Mouse (Mus musculus) spleen, postnatal 36 days (tissue): ENCODE measurements at regions not wholly inside any gene's neighbourhood (a gene's known extent, or its start where the extent isn't known, plus 50 kb on each side); places are given as distances from the start of the nearest gene placed in this dataset.
A peak's percentile ranks its signal among the peaks of the same experiment; 100 is the strongest.

Source experiments
- DNase-seq, 2 experiments: peaks; one replicate each; pipeline ENCODE4 v3.0.0; 2022; ENCODE audit warnings: low spot score in 2 of 2, mixed read lengths in 1 of 2

DNA sequence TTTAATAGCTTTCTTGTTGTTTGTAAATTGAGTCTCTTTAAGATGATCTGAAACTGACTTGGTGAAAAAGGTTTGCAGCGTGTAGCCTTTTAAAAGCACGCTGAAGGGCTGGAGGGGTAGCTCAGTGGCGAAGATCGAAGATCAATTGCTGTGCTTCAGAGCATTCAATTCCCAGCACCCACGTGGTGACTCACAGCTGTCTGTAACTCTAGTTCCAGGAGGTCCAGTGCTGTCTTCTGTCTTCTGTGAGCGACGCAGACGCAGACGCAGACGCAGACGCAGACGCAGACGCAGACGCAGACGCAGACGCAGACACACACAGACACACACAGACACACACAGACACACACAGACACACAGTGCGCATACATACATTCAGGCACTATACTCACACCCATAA lies 99.1 kb upstream of the Map4k3 start:
- DNase-seq = no peak

- no peak for DNase-seq
These were observed 97.9 kb upstream of the Map4k3 start for GRCm38 (mm10) chr17:80825971-80826730.

DNA sequence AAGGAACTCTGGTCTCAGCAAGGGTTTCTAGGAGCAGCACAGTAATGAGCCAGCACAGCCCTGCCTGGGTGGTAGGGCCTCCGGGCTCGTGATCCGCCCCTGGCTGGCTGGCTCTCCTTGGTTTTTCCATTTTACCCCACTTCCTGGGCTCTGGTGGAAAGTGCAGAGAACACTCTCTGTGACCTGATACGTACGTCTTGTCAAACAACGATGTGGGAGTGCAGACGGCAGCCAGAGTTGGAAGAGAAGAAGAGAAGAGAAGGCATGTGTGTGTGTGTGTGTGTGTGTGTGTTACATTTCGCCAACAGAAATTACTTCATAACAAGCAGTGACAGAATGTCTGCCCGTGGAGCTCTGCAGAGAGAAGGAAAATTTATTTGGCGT lies 97.2 kb upstream of the Map4k3 start:
- no peak for DNase-seq

- DNase-seq = no peak
These were observed 96.7 kb upstream of the Map4k3 start for GRCm38 (mm10) chr17:80824826-80825517.

DNA sequence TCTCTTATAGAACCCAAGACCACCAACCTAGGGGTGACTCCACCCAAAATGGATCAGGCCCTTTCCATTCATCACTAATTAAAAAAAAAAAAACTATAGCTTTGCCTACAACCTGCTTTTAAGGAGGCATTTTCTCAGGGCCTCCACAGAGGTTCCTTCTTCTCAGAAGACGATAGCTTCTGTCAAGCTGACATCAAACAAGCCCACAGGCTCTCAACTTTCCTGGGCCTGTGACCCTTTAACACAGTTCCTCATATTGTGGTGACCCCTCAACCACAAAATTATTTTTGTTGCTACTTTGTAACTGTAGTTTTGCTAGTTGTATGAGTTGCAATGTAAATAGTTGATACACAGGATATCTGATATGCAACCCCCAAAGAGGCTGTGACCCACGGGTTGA lies 96.0 kb upstream of the Map4k3 start:
- DNase-seq = no peak

DNA sequence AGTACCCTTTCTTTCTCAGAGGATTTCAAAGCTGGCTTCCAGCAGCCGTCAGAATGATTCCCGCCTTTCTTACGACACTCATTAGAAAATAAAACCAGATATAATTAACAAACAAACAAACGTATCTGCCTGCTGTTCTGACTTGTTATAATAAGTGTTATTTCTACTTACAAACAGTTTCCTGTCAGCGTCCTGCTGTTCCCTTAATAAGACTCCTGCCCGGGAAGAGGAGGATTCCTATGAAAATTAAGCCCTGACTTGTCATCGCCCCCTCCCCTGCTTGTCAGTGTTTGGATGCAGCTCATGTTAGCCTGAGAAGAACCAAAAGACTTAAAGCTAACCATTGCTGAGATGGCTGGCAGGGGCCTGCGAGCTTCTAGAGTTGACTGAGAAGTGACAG lies 92.6 kb upstream of the Map4k3 start:
- DNase-seq = no peak

DNA sequence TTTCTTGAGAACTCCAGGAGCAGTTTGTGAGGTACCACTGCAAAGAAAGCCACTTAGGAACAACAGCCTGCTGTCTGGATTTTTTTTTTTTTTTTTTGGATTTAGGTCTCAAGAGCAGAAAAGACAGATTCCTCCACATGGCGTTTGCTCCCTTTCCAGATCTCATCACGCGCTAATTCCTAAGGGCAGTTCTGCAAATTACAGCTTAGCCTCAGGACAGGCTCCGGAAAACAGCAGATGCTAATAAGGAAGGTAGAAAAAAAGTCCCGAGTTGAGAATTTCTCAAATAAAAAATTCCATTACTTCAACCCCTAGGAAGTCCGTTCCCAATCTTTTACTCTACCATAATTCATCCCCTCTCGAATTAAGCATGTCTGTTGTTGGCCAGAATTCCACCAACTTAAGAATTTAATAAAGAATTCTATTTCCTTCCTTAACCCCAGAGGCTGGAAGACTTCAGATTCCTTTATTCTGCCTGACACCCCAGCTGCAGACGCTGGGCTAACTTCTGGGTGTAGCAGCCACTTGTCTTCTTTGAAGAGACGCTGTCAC lies 90.3 kb upstream of the Map4k3 start:
- no peak for DNase-seq

DNA sequence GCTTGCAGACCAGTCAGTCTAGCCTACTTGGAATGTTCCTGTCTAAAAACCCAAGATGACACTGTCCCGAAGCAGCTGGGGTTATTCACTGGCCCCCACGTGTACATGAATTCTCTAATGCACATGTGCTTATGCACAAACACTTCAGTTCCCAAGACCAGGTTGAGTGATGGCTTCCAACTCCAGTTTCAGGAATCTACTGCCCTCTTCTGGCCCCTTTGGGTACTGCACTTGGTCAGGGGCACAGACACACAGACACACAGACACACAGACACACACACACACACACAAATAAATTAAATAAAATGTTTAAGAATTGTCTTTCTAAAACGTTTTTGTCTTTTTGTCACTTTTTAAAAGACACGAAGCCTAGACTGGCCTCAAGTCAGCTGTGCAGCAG lies 87.5 kb upstream of the Map4k3 start:
- no peak for DNase-seq

- no peak for DNase-seq
These were observed 84.9 kb upstream of the Map4k3 start for GRCm38 (mm10) chr17:80813194-80813593.

DNA sequence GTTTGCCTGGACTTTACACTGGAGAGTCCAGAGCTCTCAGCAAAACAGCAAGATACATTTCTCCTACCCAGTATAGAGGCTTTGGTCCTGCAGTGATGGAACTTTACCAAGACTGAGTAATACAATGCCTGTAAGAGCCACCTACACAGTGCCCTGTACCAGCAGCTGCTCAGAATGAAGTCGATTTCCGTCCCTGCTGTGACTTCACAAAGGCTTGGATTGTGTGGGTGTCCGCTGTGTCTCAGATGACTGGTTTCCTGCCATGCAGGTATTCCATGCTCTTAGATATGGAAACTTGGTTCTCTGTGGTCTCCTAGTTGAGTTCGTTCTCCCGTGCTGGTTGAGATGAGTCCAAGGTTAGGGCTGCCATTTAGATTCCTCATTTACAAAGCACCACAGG lies 81.0 kb upstream of the Map4k3 start:
- DNase-seq = no peak

DNA sequence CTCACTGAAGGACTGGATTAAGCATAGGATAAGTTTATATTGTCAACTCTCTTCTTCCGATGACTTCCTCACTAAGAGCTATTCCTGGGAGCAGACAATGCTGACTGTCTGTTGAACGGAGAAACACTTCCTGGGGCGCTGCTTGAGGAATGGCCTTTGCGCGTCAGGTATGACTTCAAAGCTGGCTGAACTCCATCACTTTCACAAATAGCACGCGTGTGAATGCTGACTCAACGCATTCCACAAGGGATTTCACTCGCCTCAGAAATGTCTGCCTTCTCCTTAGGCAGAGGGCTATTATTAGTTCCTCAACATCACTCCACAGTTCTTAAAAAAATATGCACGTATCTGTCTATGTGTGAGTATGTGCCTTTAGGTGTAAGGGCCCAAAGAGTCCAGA lies 79.8 kb upstream of the Map4k3 start:
- DNase-seq = no peak

DNA sequence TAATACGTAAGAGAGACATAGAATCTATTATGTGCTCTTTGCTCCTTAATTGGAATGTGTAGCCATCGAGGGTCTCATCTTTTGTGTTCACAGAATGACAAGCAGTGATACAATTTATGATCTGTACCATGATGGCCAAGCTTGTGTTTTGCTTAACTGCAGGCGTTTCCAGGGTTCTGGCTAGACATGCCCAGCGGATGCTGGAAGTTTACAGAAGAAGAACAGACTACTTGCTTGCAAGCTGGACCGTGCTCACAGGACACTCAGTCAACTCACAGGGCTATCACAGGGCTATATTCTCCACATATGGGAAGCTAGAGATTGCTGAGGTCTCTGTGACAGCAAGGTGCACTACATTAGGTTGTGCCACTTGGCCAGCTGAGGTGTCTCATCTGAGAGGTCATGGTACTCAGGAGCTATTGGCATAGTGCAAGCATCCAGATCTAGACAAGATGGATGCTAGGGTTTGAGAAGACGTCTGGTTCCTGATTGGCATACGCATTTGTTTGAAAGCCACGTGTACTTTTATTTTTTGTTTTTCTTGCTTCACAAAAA lies 75.2 kb upstream of the Map4k3 start:
- DNase-seq = no peak

DNA sequence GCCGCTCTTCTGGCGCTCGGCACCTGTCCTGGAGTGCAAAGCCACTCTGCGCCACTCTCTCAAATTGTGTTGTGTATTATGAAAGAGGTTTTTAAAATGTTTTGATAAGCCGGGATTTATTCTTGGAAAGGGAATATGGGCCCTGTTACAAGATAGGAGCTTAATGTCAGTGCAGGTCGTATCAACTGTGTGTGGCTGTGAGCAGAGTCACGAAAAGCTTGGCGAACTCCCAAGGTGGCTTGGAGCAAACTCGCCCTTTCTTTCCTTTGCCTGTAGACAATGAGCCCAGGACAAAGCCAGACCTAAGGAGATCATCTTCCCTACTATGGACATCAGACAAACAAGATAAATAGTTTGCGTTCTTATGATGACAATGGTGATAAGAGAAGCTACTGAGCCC lies 74.3 kb upstream of the Map4k3 start:
- DNase-seq = no peak

DNA sequence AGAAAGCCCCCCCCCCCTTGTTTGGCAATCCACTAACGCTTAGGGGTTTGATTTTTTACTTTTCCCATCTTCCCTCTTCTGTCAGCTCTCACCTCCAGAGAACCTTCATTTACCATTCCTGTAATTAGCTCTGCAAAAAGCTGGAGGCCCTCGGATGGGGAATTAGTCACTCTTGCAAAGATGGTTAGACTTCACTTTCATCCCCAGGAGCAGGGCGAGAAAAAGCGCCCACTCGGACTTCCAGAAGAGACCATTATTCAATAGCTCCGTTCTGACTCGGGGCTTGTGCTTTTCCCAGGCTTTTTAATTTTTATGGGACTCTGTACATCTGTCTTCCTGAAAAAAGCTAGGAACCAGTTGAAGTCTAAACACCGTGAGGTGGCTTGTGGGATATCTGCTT lies 73.7 kb upstream of the Map4k3 start:
- no peak for DNase-seq

- peak in 1 of 2 experiments; percentile 6 for DNase-seq
These were observed 73.2 kb upstream of the Map4k3 start for GRCm38 (mm10) chr17:80801451-80801983.

- no peak for DNase-seq
These were observed 72.6 kb upstream of the Map4k3 start for GRCm38 (mm10) chr17:80800877-80801276.

- DNase-seq = peak in 1 of 2 experiments; percentile 10
These were observed 72.2 kb upstream of the Map4k3 start for GRCm38 (mm10) chr17:80800454-80800853.

- DNase-seq = no peak
These were observed 70.8 kb upstream of the Map4k3 start for GRCm38 (mm10) chr17:80799061-80799460.

DNA sequence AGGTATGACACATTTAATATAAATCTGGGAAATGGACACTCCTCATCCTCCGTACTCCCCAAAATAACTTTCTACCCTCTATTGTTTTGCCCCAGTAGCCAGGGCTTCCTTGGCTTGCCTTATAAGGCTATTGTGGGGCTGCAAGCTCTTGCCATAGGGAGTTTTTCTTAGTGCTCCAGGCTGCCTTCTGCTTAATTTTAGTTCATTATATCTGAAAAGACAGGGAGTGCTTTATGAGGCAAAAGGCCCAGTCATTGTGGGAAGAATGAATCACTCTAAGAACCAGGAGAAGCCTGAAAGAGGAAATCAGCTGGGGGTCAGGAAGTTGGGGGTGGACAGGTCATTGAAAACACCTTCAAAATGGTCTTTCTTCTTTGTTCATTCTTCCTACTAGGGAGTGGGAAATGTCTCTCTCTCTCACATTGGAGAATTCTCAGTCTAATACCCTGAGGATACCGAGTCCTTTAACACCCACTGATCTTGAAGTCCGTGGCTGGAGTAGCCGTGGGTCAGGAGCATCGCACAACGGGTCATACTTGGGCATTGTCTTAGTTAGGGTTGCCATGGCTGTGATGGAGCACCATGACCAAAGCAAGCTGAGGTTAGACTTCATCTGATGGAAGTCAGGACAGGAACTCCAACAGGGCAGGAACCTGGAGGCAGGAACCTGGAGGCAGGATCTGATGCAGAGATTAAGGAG lies 70.1 kb upstream of the Map4k3 start:
- no peak for DNase-seq

DNA sequence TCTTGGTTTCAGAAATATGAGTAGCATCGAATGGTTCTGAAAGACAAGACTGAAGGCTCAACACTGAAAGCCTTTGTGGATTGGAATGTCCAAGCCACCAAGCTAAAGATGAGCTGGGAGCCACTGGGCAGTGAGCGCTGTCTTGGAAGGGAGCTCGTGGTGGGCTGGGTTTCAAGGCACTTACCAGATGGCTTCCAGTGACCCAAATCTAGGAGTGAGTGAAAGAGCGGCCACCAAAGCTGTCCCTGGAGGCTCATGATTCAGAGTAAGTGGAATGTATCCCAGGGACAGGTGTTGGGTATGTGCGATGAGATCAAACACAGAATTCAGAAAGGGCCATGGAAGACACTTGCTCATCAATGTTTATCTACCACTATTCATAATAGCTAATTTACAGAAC lies 68.5 kb upstream of the Map4k3 start:
- DNase-seq = no peak

DNA sequence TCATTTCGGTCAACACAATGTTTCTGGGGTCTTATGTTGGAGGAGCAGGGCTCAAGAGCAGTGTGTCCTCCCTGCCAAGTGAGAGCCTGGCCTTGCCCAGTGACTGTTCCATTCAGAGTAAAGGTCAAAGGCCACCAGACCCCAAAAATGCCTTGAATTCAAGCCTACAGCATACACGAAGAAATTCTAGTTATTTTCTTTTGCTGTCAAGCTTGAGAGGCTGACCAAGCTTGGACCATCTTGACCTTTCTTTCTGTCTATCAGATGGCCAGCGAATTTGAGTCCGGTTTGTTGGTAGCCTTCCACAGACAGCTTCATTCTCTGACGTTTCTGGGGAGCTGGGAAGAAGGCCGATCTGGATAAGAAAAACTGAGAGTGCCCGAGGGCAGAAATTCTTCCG lies 68.1 kb upstream of the Map4k3 start:
- no peak for DNase-seq
